Mouse (Mus musculus) gastrocnemius, adult 2 months (tissue): Measurements from ENCODE around the gene Gm10382. TPM values are rescaled to one million over a fixed set of nuclear protein-coding genes. Genes with fewer than 3 reads are reported as not detected.
A peak's percentile ranks its signal among the peaks of the same experiment; 100 is the strongest.
"Not testable (repeated sequence)": the region's sequence is repeated elsewhere in the genome, so short reads cannot be mapped to it uniquely, and the experiment has no call there.

ENCODE experiments used
- DNase-seq: peaks from one replicate; pipeline ENCODE4 v3.0.0; 2022
- H3K27ac ChIP-seq: fragments of 200-600 bp; 2 replicates; pipeline ENCODE4 v1.8.1; 2022; ENCODE audit warnings: mild to moderate bottlenecking
- H3K4me3 ChIP-seq: fragments of 200-600 bp; 2 replicates; pipeline ENCODE4 v1.8.1; 2022; ENCODE audit warnings: mild to moderate bottlenecking, moderate library complexity
- CTCF ChIP-seq: fragments of 200-600 bp; IDR thresholded peaks from 2 replicates; pipeline ENCODE4 v1.8.1; 2022; ENCODE audit warnings: antibody characterized with exemption, mild to moderate bottlenecking, moderate library complexity
- intact Hi-C: fragments of 180-260 bp; cut with DNase I; formaldehyde crosslinking; loops from one replicate; pipeline ENCODE4 v1.15.1; 2025
- total RNA-seq, 2 experiments: library from RNA; stranded (reverse); gene quantifications; 2 replicates each; pipeline ENCODE4 v1.2.3; 2021

Gm10382 gene
- total RNA-seq, 2 experiments from 2014 or later: not detected

DNA sequence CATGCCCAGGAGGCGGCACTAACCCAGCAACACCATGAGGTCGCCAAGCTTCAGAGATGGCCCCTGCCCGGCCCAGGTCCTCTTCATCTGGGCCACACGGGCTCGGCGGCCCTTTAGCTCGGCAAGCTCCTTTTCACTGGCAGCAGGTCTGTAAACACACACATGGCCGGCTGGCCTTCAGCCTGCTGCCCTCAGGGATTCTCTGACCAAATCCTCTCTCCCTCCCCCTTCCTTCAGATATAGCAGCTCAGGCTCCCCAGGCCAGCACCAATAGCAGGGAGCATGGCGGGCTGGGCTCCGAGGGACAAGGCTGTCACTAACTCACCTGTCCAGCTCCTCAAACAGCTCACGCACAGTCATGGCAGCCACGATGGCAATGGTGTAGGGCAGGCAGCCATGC lies 29.5 kb downstream of the Gm10382 start:
- intact Hi-C loops: no loop called here
- Histone ChIP-seq H3K27ac (no peak overlapping the region), H3K4me3 (no peak overlapping the region)
- no peak for DNase-seq
- no peak for TF ChIP-seq CTCF

DNA sequence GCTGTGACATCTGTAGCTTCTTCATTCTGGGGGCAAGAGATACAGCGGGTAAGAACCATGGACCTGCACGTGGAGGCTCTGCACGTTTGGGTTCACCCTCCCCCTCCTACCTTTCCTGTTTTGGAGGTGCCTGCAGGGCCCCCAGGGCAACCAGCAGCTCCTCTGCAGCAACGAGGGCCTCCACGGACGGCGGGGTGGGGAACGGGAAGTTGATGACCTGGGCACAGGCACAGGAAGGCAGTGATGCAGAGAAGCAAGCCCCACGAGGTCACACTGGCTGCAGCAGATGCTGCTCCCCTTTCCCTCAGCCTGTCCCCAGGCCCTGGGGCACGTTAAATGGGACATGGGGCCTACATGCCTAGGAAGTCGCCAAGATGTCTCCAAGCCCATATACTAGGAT lies 30.0 kb downstream of the Gm10382 start:
- TF ChIP-seq CTCF: no peak
- intact Hi-C loops: no loop called here
- H3K4me3 ChIP-seq: no peak overlapping the region
- no peak for DNase-seq
- no peak overlapping the region for H3K27ac ChIP-seq

DNA sequence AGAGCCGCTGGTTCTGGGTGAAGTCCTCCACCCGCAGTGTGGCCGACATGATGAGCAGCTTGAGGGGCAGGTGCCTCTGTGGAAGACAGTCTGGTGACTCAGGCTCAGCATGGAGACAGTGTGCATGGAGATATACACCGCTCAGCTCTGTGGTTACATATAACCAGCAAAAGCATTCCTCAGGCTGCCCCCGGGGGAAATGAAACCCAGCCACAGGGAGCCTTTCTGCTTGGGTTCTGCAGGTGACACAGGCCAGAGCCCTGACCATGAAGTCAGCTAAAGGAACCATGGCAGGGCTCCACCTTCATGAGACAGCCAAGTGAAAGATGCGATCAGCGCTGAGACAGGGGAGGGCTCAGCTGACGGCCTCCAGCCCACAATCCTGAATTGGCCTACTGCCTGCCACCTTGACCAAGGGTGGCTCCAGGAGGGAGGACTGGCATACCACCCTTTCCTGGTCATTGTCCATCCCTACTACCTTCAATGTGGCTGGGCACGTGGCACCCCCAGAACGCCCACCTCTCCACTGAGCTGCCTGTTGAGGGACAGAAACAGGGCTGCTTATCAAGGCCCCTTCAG lies 36.7 kb downstream of the Gm10382 start:
- Histone ChIP-seq H3K27ac (no peak overlapping the region), H3K4me3 (no peak overlapping the region)
- intact Hi-C loops: no loop called here
- TF ChIP-seq CTCF: no peak
- no peak for DNase-seq

DNA sequence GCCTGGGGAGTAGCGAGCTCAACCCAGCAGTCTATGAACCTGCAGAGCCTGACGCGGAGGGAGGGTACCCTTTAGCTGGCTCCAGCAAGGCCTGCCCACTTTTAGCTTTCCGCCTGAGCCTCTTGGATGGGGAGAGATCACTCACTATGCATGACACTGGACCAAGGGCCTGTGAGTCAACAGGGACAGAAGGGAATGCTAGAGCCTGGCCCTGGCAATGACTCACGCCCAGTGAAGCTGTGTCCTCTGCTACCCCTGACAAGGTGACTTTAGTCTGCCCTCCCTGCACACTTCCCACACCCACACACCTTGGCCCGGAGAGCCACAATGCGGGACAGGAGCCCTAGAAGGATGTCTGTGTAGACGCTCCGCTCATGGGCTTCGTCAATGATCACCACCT lies 37.2 kb downstream of the Gm10382 start:
- intact Hi-C loops: no loop called here
- Histone ChIP-seq H3K27ac (no peak overlapping the region), H3K4me3 (no peak overlapping the region)
- no peak for TF ChIP-seq CTCF
- no peak for DNase-seq

DNA sequence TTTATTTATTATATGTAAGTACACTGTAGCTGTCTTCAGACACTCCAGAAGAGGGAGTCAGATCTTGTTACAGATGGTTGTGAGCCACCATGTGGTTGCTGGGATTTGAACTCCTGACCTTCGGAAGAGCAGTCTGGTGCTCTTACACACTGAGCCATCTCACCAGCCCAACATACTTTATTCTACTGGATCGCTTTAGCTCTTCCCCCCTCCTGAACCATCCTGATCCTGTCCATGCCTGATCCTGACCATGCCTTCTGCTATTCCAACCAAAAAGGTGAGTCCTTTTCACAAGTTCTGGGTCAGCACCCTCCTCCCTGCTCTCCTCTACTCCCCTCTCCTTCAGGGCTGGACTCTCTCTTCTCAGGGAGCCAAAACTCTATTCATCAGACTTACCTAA lies 43.2 kb downstream of the Gm10382 start:
- H3K27ac ChIP-seq, intact Hi-C loops, DNase-seq, H3K4me3 ChIP-seq: not testable (repeated sequence)

DNA sequence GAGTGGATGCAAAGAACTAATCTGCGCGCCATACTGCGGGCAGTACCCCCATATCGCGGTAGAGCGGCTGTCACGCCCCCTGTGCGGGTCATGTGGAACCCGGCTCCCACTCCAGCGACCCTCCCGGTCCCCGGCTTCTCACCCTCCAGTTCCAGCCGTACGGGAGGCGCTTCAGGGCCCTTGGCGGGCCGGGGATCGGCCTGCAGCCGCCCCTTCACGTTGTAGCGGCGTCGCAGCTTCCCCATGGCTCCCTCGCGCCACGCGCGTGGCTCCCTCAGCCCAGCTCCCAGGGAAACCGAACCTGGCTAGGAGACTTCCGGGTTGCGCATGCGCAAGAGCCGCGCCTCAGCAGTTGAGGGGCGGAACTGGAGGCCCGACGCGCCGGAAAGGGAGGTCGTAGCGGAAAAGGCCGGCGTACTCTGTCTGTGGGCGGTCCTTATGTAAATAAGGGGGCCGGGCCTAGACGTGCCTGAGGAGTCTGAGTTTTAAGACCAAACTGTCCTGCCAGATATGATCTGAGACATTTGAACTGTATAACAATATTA lies 44.7 kb downstream of the Gm10382 start, which contains the start of gene Dhx37:
Dhx37 (minus strand) TSS at position 329 of the 545 bp plus-strand sequence.
- intact Hi-C loops: no loop called here

DNA sequence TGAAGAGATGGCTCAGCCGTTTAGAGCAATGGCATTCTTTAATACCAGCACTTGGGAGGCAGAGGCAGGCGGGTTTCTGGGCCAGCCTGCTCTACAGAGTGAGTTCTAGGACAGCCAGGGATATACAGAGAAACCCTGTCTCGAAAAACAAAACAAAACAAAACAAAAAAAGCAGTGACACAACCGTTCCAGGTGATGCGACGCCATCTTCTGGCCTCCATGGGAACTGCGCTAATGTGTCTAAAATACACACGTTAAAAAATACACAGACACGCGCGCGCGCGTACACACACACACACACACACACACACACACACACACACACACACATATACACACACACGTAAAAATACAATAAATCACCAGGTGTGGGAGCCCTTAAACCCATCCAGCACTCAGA lies 45.2 kb downstream of the Gm10382 start:
- intact Hi-C loops, DNase-seq: not testable (repeated sequence)
- Histone ChIP-seq H3K4me3 (peak overlapping the region; percentile 95), H3K27ac (peak overlapping the region; percentile 64)
- peak; percentile 32 for TF ChIP-seq CTCF

More for the DNA sequence above, 44.7 kb downstream of the Gm10382 start, which contains the start of gene Dhx37:
- TF ChIP-seq CTCF: no peak
- Histone ChIP-seq H3K4me3 (peak within 1 kb of the TSS; percentile 95), H3K27ac (peak within 1 kb of the TSS; percentile 93)
- DNase-seq: peak; percentile 97

Other genes starting within 250 kb of the Gm10382 start
- 100 to 1,000 TPM; 123 to 153 TPM for gene Ncor2, start 210.1 kb upstream of the Gm10382 start, total RNA-seq
- gene Scarb1, start 48.2 kb upstream of the Gm10382 start, total RNA-seq: 10 to 100 TPM; 11.8 to 16.9 TPM
- 1,000 to 10,000 TPM; 1,479 to 2,293 TPM for gene Ubc, start 880 bp downstream of the Gm10382 start, total RNA-seq
- 1 to 10 TPM; 4.3 to 4.4 TPM for gene Dhx37, start 44.8 kb downstream of the Gm10382 start, total RNA-seq
- 1 to 10 TPM; 2.5 to 3.9 TPM for gene Bri3bp, start 52.2 kb downstream of the Gm10382 start, total RNA-seq
- gene Aacs, start 86.5 kb downstream of the Gm10382 start, total RNA-seq: 1 to 10 TPM; 2.8 to 3.3 TPM
- under 1 TPM; 0.20 to 0.56 TPM for gene Tmem132b, start 142.5 kb downstream of the Gm10382 start, total RNA-seq